Mouse (Mus musculus) macrophage (primary cell): ENCODE results near the gene Radil. TPM values are rescaled to one million over a fixed set of nuclear protein-coding genes. Genes with fewer than 3 reads are reported as not detected.

Experiments used
- H3K27ac ChIP-seq: fragments of 350-480 bp; formaldehyde crosslinking; 2 replicates; pipeline ENCODE4 v1.9.0; 2021
- H3K36me3 ChIP-seq: fragments of 350-480 bp; formaldehyde crosslinking; 2 replicates; pipeline ENCODE4 v1.9.0; 2021; ENCODE audit errors: inconsistent target
- H3K4me3 ChIP-seq: fragments of 350-480 bp; formaldehyde crosslinking; 2 replicates; pipeline ENCODE4 v1.9.0; 2021; ENCODE audit errors: inconsistent target
- H3K79me2 ChIP-seq: fragments of 350-480 bp; formaldehyde crosslinking; 2 replicates; pipeline ENCODE4 v1.9.0; 2021; ENCODE audit errors: inconsistent target
- WGBS: methylation state at CpG from one replicate; pipeline ENCODE4 v1.1.7; 2026; ENCODE audit warnings: inconsistent platforms; ENCODE audit not compliant: missing documents; 5-methylcytosine and 5-hydroxymethylcytosine counted together
- polyA plus RNA-seq: library from polyadenylated mRNA; stranded (reverse); fragments of 250-400 nt; gene quantifications from 3 replicates; pipeline ENCODE4 v1.2.4, GENCODE M21; 2018; ENCODE audit warnings: inconsistent platforms

The Radil gene
- polyA plus RNA-seq, 1 experiment from 2014 or later, result not detected

DNA sequence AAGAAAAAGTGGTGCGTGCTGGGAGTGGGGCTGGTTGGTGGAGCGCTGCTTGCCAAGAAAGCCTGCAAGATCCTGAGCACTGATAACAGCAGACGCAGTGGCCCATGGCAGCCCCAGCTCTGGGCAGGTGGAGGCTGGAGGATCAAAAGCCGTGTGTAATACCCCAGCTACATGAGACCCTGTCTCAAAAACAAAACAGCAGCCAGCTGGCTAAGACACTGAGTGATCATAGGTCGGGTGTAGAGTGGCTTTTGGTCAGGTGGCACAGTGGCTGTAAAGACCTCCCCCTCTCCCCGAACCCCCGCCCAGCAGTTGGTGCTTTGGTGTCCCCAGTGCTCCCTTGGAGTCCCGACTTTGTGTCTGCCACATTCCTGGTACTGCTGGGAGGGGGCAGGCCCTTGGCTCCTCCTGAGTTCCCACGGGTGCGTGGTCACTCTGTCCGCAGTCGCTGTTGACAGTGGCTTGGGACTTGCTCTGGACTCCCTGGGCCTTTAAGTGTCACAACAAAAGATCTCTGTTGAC is 110.9 kb downstream of the Radil start:
- Histone ChIP-seq H3K36me3 (peaks cover 15% of the 10 kb centered on the region; the same call in 1 of the 2 replicates), H3K27ac (0 out of 2 replicates have a peak overlapping the region, but pooled peaks have one; percentile 13), H3K4me3 (peak overlapping the region; percentile 14; the same call in 1 of the 2 replicates), H3K79me2 (peaks cover 49% of the 10 kb centered on the region; the same call in 1 of the 2 replicates)
- WGBS, result 13% methylated on average over 12 of the region's 12 CpGs

DNA sequence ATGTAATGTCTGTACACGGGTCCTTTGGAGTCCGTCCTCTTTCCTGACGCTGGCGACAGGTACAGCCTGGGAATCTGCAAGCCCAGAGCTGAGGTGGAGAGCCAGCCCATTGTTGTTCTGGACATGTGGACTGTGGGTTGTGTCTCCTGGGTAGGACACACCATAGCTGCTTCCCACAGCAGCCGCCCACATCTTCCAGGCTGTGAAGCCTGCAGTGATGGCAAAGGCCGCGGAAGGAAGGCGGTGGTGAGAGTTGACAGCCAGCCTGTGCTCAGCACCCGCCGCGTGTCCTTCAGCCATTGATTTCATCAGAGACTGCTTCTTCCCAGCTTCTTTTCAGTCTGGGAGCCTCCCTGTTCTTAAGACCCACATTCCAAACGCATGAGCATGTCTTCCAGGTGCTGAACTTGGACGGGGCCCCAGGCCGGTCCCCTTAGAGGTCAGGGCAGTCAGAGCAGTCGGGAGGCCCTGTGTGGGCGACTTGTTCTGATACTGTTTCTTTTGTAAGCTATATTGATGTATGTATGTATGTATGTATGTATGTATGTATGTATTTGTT is 112.4 kb downstream of the Radil start:
- Histone ChIP-seq H3K36me3 (peaks cover 20% of the 10 kb centered on the region; the same call in 1 of the 2 replicates), H3K79me2 (peaks cover 48% of the 10 kb centered on the region; the same call in 1 of the 2 replicates), H3K4me3 (no peak overlapping the region), H3K27ac (no peak overlapping the region)
- WGBS, result 94% methylated on average over 15 of the region's 16 CpGs

DNA sequence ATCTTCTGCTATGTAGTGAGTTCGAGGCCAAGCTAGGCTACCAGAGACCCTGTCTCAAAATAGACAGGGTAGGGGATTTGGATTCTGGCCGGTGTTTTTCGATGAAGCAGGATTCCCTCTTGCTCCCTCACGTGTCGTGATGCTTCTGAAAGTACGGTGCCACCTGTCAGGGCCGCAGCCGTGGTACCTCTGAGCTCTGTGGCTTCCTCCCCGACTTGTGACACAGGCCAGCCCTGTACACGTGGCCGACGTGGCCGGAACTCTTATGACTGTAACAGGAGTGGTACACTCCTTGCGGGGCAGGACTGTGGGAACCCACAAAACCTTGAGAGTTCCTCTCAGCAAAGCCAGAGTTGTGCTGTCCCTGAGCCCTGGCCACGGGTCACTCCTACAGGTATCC is 115.2 kb downstream of the Radil start:
- no peak overlapping the region for H3K27ac ChIP-seq
- peaks cover 71% of the 10 kb centered on the region; the same call in 1 of the 2 replicates for H3K79me2 ChIP-seq
- no peak overlapping the region for H3K4me3 ChIP-seq
- H3K36me3 ChIP-seq, result peaks cover 20% of the 10 kb centered on the region; the same call in 1 of the 2 replicates
- 95% methylated on average over 15 of the region's 15 CpGs for WGBS

Other genes with a start within 250 kb of the Radil start
- gene Foxk1, start 149.6 kb downstream of the Radil start, polyA plus RNA-seq, result 8.6 to 10.0 TPM (median 9.3 TPM) in 3 replicates
- gene Ap5z1, start 87.2 kb downstream of the Radil start, polyA plus RNA-seq, result 20.0 to 30.2 TPM (median 20.7 TPM) in 3 replicates
- not detected in 3 replicates for gene Papolb, start 21.0 kb downstream of the Radil start, polyA plus RNA-seq
- not detected in 3 replicates for gene Mmd2, start 57.7 kb upstream of the Radil start, polyA plus RNA-seq
- gene Wipi2, start 76.6 kb upstream of the Radil start, polyA plus RNA-seq, result 16.2 to 18.9 TPM (median 17.6 TPM) in 3 replicates
- gene Slc29a4, start 141.4 kb upstream of the Radil start, polyA plus RNA-seq, result not detected in 3 replicates